Mouse (Mus musculus) cerebellum, adult 8-10 months (tissue): ENCODE results near the gene Crip2.

Experiments used
- DNase-seq: peaks from one replicate; pipeline ENCODE4 v3.0.0; 2022

The Crip2 gene

GRCm38 (mm10) chr12:113186326-113187010, 46.4 kb downstream of the Crip2 start:
- DNase-seq: peak; percentile 32

GRCm38 (mm10) chr12:113187011-113187375, 47.0 kb downstream of the Crip2 start:
- DNase-seq: peak; percentile 22

GRCm38 (mm10) chr12:113187584-113188295, 47.7 kb downstream of the Crip2 start:
- DNase-seq: peak; percentile 92

GRCm38 (mm10) chr12:113188349-113189055, 48.5 kb downstream of the Crip2 start:
- peak; percentile 30 for DNase-seq

- DNase-seq: no peak
These were observed 53.4 kb downstream of the Crip2 start for GRCm38 (mm10) chr12:113193423-113193822.
